Mouse (Mus musculus): ENCODE measurements around the gene Lrp8.

- TF ChIP-seq CTCF (IDR thresholded peaks at IDR 0.05; ENCODE audit: insufficient read depth, low read length) (no peak), POLR2A (IDR thresholded peaks at IDR 0.05; ENCODE audit: borderline replicate concordance, extremely low read depth, low read depth, low read length) (no peak)
Measured at GRCm38 (mm10) chr4:107772122-107772825, 29.8 kb upstream of the Lrp8 start.
